Mouse (Mus musculus) heart, postnatal 0 days (tissue): Measurements from ENCODE around the gene Anln. TPM values are rescaled to one million over a fixed set of nuclear protein-coding genes. Genes with fewer than 3 reads are reported as not detected.

Source experiments
- ATAC-seq: fragments of 200-750 bp; cut with Nextera tagmentation; 2 replicates; pipeline ENCODE4 v1.8.0; 2017; ENCODE audit warnings: low read depth, moderate number of reproducible peaks, moderate library complexity; ENCODE audit not compliant: insufficient read depth
- DNase-seq: peaks from one replicate; pipeline ENCODE4 v3.0.0-alpha.2; 2016; ENCODE audit warnings: low spot score
- H3K27ac ChIP-seq: fragments of 300-500 bp; sonication (generic); 2 replicates; pipeline ENCODE4 v1.5.1; 2014; ENCODE audit warnings: low read depth, mild to moderate bottlenecking
- H3K27me3 ChIP-seq: fragments of 300-500 bp; sonication (generic); 2 replicates; pipeline ENCODE4 v1.6.1; 2014; ENCODE audit warnings: low read length, mixed read lengths; ENCODE audit not compliant: control insufficient read depth, insufficient read depth
- H3K36me3 ChIP-seq: fragments of 300-500 bp; sonication (generic); replicated peaks from 2 replicates; pipeline ENCODE4 v1.6.1; 2014; ENCODE audit warnings: low read length, mixed read lengths; ENCODE audit not compliant: control insufficient read depth, insufficient read depth
- H3K4me1 ChIP-seq: fragments of 300-500 bp; sonication (generic); 2 replicates; pipeline ENCODE4 v1.6.1; 2014; ENCODE audit warnings: antibody characterized with exemption; ENCODE audit not compliant: control insufficient read depth, insufficient read depth
- H3K4me2 ChIP-seq: fragments of 300-500 bp; sonication (generic); 2 replicates; pipeline ENCODE4 v1.6.1; 2014; ENCODE audit warnings: low read depth, mild to moderate bottlenecking, low read length, moderate library complexity
- H3K4me3 ChIP-seq: fragments of 300-500 bp; sonication (generic); 2 replicates; pipeline ENCODE4 v1.5.1; 2014; ENCODE audit warnings: low read depth, low read length
- H3K9ac ChIP-seq: fragments of 300-500 bp; sonication (generic); replicated peaks from 2 replicates; pipeline ENCODE4 v1.6.1; 2014; ENCODE audit warnings: low read depth, low read length, mixed read lengths
- H3K9me3 ChIP-seq: fragments of 300-500 bp; sonication (generic); replicated peaks from 2 replicates; pipeline ENCODE4 v1.6.1; 2016; ENCODE audit warnings: low read length; ENCODE audit not compliant: control insufficient read depth
- CTCF ChIP-seq: IDR thresholded peaks from 2 replicates; pipeline ENCODE4 v1.5.1; 2016; ENCODE audit warnings: antibody characterized with exemption, control low read depth, low read depth
- EP300 ChIP-seq: IDR thresholded peaks from 2 replicates; pipeline ENCODE4 v1.6.1; 2016; ENCODE audit warnings: antibody characterized with exemption, low read depth
- WGBS: fragments of 180-500 bp; shearing (Covaris S2); extraction: QIAGEN DNeasy Blood & Tissue Kit; methylation state at CpG from one replicate; pipeline ENCODE4 v1.1.7; 2014; 5-methylcytosine and 5-hydroxymethylcytosine counted together
- polyA plus RNA-seq: library from polyadenylated mRNA; unstranded; fragments of >200 nt; fragmentation: Nextera tagmentation; extraction: Ambion mirVana; gene quantifications from 2 replicates; pipeline ENCODE4 v1.2.1, GENCODE M21; 2015
- total RNA-seq: library from RNA; depleted of rRNA; stranded (reverse); fragments of >200 nt; gene quantifications from 2 replicates; pipeline ENCODE4 v1.2.3, GENCODE M21; 2014; ENCODE audit warnings: low replicate concordance

Gene Anln
- total and polyA plus RNA-seq, 2 experiments from 2014 or later = 12.9 to 35.0 TPM

- Histone ChIP-seq H3K9me3 (no peaks in the 10 kb centered on the region), H3K36me3 (peaks cover 76% of the 10 kb centered on the region), H3K9ac (no peak overlapping the region), H3K27me3 (no peaks in the 10 kb centered on the region), H3K4me3 (no peak overlapping the region), H3K27ac (no peak overlapping the region), H3K4me1 (no peaks in the 10 kb centered on the region), H3K4me2 (no peak overlapping the region)
- WGBS = 89% methylated on average over 1 of the region's 1 CpGs
- ATAC-seq (no peak), DNase-seq (no peak)
- TF ChIP-seq EP300 (no peak), CTCF (no peak)
These were observed 48.7 kb downstream of the Anln start for GRCm38 (mm10) chr9:22340331-22340730.

- TF ChIP-seq CTCF (no peak), EP300 (no peak)
- no peak overlapping the region for H3K9ac ChIP-seq
- no peak overlapping the region for H3K27ac ChIP-seq
- H3K4me3 ChIP-seq = no peak overlapping the region
- H3K27me3 ChIP-seq = no peaks in the 10 kb centered on the region
- H3K4me1 ChIP-seq = no peaks in the 10 kb centered on the region
- 100% methylated on average over 2 of the region's 2 CpGs for WGBS
- no peak overlapping the region for H3K4me2 ChIP-seq
- DNase-seq (no peak), ATAC-seq (no peak)
- no peaks in the 10 kb centered on the region for H3K9me3 ChIP-seq
- H3K36me3 ChIP-seq = peaks cover 75% of the 10 kb centered on the region
These were observed 51.8 kb downstream of the Anln start for GRCm38 (mm10) chr9:22337217-22337616.

GRCm38 (mm10) chr9:22327475-22328387 lies 61.3 kb downstream of the Anln start:
- peak overlapping the region; percentile 57 for H3K9ac ChIP-seq
- H3K4me3 ChIP-seq = peak overlapping the region; percentile 54
- no peaks in the 10 kb centered on the region for H3K9me3 ChIP-seq
- ATAC-seq (peak; percentile 94), DNase-seq (peak; percentile 87)
- H3K4me1 ChIP-seq = 0 out of 2 replicates have a peak, but pooled peaks cover 4% of the 10 kb centered on the region
- no peaks in the 10 kb centered on the region for H3K27me3 ChIP-seq
- peak overlapping the region; percentile 50 for H3K27ac ChIP-seq
- H3K36me3 ChIP-seq = peaks cover 18% of the 10 kb centered on the region
- under 1% methylated on average over 32 of the region's 32 CpGs for WGBS
- peak overlapping the region; percentile 81 for H3K4me2 ChIP-seq
- no peak for TF ChIP-seq EP300
- peak; percentile 88 for TF ChIP-seq CTCF

GRCm38 (mm10) chr9:22327099-22327474 lies 61.9 kb downstream of the Anln start:
- no peaks in the 10 kb centered on the region for H3K9me3 ChIP-seq
- ATAC-seq (no peak), DNase-seq (no peak)
- H3K4me1 ChIP-seq = 0 out of 2 replicates have a peak, but pooled peaks cover 4% of the 10 kb centered on the region
- H3K9ac ChIP-seq = peak overlapping the region; percentile 57; the same call in 1 of the 2 replicates
- no peaks in the 10 kb centered on the region for H3K27me3 ChIP-seq
- H3K4me2 ChIP-seq = peak overlapping the region; percentile 81
- peaks cover 13% of the 10 kb centered on the region for H3K36me3 ChIP-seq
- no peak overlapping the region for H3K27ac ChIP-seq
- TF ChIP-seq CTCF = no peak
- TF ChIP-seq EP300 = no peak
- 17% methylated on average over 9 of the region's 9 CpGs for WGBS
- peak overlapping the region; percentile 54 for H3K4me3 ChIP-seq

- ATAC-seq (no peak), DNase-seq (no peak)
- Histone ChIP-seq H3K9ac (no peak overlapping the region), H3K4me2 (no peak overlapping the region), H3K4me1 (0 out of 2 replicates have a peak, but pooled peaks cover 4% of the 10 kb centered on the region), H3K27ac (no peak overlapping the region), H3K27me3 (no peaks in the 10 kb centered on the region), H3K9me3 (no peaks in the 10 kb centered on the region), H3K36me3 (no peaks in the 10 kb centered on the region), H3K4me3 (no peak overlapping the region)
- 93% methylated on average over 1 of the region's 1 CpGs for WGBS
- TF ChIP-seq EP300 = no peak
- TF ChIP-seq CTCF = no peak
These were observed 64.4 kb downstream of the Anln start for GRCm38 (mm10) chr9:22324579-22324978.
